Mouse (Mus musculus): Measurements from ENCODE around the gene Crhr2.

- no peak for TF ChIP-seq GATA1 (IDR thresholded peaks at IDR 0.05; ENCODE audit: borderline replicate concordance, low read length)
- TF ChIP-seq FLI1 (IDR thresholded peaks at IDR 0.05; ENCODE audit: low read length) = no peak
Measured at GRCm38 (mm10) chr6:55133425-55133824, 609 bp upstream of the Crhr2 start.
